Mouse (Mus musculus) thymus, postnatal 10 days (tissue): ENCODE measurements at regions not wholly inside any gene's neighbourhood (a gene's known extent, or its start where the extent isn't known, plus 50 kb on each side); places are given as distances from the start of the nearest gene placed in this dataset.

Experiments used
- DNase-seq, 2 experiments: peaks; one replicate each; pipeline ENCODE4 v3.0.0; 2021; ENCODE audit warnings: low spot score in 2 of 2

GRCm38 (mm10) chr11:21036161-21036916, 54.8 kb upstream of the Peli1 start:
- DNase-seq: no peak

DNA sequence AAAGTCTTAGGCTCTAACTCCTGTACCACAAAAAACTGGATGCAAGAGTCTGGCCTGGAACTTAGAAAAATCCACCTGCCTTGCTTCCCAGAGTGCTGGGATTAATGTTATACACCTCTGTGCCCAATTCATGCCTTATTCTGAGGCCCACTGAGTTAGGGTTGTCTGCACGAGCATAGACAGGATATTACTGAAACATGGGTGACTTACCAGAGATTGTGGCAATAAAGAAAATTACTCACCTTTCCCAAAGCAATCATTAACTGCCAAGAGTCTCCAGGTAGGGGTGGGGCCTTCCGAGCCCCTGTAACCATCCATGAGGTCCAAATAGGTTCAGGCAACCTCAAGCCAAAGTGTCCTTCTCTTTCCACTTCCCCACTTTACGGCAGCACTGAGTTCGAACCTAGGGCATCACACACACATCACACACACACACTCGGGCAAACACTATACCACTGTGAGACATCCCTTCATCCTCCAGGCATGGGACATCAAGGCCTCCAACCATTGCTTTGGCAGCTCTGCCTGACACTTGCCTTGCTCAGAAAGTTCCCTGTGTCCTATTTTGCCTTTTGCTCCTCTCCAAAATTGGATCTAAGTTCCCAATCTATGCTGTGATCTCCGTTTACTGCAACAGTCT, 53.7 kb upstream of the Peli1 start:
- DNase-seq: no peak

- no peak for DNase-seq
Observed at GRCm38 (mm10) chr11:21041201-21041600, 49.9 kb upstream of the Peli1 start.
